Mouse (Mus musculus) brain, embryonic 14.5 days (tissue): ENCODE data around the gene Map2k3. TPM values are rescaled to one million over a fixed set of nuclear protein-coding genes. Genes with fewer than 3 reads are reported as not detected.

Source experiments
- DNase-seq: peaks from one replicate; pipeline ENCODE4 v3.0.0-alpha.2; 2011; ENCODE audit warnings: low read depth
- CTCF ChIP-seq: fragments of 200-500 bp; IDR thresholded peaks from 2 replicates; pipeline ENCODE4 v1.5.1; 2012; ENCODE audit warnings: inconsistent platforms, mild to moderate bottlenecking, moderate library complexity, borderline replicate concordance; ENCODE audit not compliant: insufficient read depth, insufficient read length; ENCODE audit errors: extremely low read depth
- POLR2A ChIP-seq: fragments of 200-500 bp; IDR thresholded peaks from 2 replicates; pipeline ENCODE4 v1.6.1; 2012; ENCODE audit warnings: mild to moderate bottlenecking, inconsistent platforms, borderline replicate concordance; ENCODE audit not compliant: poor library complexity, insufficient read depth, insufficient read length, severe bottlenecking; ENCODE audit errors: extremely low read depth
- polyA plus RNA-seq: library from polyadenylated mRNA; depleted of rRNA; stranded (reverse); fragments of >200 nt; gene quantifications from 2 replicates; pipeline ENCODE4 v1.2.3, GENCODE M21; 2012

Map2k3 gene
- polyA plus RNA-seq, 1 experiment = 17.3 TPM

DNA sequence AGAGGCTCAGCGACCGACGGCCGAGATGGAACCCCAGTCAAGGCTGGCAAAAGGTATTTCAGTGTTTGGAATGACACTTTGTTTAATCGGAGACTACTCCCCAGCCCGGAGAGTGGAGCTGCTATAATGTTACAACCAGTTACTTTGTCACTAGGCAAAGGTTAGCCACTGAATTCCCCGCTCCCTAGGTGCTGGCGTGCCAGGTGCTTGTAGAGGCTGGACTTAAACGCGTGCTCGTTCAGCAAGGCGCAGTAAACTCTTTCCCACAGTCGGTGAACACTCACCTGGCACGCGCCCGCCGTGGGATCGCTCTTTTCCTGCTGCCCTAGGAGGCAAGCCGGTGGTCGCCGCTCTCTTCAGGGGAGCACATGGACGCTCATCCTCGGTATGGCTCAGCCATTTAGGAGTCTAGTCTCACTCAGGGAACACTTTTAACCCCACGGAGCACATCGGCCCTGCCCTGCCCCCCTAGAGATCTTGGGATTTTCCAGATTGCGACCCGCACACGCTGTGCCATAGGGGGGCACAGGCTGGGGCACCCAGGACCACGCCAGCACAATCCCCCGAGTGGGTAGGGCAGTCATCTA lies 458 bp upstream of the Map2k3 start:
- DNase-seq = no peak
- TF ChIP-seq CTCF (no peak), POLR2A (no peak)

DNA sequence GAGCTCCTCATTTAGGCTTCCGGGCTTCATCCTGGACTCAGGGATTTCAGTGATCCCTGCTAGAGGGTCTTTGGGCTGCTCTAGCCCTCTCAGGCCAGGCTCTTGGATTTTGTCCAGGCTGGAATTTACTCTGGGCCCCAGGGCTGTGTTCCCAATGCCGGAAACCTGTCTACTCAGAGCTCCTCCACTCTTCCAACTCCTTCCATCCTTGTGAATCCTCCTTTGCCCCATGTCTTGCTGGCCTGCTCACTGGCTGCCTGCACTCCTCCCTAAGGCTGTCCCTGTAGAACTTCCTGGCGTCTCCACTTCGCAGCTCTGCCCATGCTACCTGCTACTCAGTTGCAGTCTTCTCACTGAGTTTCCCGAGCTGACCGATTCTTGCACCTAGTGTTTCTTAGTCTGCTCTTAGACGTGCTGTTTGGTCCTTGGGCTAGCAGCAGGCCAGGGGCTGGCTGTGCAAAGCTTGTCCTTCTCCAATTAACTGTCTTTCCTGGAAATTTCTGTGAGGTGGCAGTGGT lies 729 bp downstream of the Map2k3 start:
- DNase-seq = no peak
- TF ChIP-seq CTCF (no peak), POLR2A (no peak)

DNA sequence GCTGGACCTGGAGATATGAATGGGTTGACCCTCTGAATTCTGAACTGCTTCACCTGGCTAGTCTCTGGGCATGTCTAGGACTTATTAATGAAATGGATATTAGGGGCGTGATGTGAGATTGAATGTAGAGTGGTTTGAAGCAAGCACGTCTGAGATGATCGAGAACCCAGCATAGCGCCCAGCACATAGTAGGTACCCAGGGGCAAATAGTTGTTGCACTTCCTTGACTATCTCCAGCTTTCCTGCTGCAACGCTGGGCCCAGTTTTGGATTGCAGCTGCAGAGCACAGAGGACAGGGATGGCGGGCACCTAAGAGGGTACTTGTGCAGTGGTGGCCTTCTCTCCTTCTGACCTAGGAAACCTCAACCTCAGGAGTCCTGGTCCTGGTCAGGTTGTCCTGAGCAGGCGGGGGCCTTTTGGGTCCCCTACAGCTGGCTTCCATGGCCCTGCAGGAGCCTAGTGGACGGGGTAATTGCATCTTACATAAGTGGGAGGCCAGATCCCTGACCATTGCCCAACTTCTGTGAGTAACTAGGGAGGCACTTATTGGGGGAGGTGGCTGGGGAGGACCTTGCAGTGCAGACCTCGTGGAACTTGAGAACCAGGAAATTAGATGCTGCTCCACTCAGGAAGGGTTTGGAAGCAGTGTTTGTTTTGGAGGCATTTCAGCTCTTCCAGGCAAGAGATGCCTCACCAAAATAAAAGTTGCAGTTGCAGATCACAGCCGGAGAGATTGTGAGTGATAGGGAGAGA lies 1.5 kb downstream of the Map2k3 start:
- no peak for DNase-seq
- TF ChIP-seq POLR2A (no peak), CTCF (no peak)

DNA sequence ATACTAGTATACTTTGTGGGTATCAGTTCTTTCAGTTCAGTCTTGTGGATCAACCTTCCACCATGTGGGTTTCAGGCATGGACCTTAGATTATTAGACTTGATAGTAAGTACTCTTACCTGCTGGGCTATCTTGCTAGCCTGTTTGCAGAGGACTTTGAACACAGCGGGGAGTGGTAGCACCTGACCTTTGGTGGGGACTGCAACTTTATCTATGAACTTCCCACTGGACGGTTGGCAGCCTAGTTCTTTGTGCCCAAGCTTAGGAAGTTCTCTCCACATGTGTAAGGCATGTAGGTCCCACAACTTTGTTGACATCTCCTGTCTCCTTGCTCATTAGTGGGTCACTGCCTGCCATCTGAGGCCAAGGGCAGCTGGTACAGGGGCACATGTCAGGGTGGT lies 3.0 kb downstream of the Map2k3 start:
- DNase-seq = no peak
- TF ChIP-seq POLR2A (no peak), CTCF (no peak)

DNA sequence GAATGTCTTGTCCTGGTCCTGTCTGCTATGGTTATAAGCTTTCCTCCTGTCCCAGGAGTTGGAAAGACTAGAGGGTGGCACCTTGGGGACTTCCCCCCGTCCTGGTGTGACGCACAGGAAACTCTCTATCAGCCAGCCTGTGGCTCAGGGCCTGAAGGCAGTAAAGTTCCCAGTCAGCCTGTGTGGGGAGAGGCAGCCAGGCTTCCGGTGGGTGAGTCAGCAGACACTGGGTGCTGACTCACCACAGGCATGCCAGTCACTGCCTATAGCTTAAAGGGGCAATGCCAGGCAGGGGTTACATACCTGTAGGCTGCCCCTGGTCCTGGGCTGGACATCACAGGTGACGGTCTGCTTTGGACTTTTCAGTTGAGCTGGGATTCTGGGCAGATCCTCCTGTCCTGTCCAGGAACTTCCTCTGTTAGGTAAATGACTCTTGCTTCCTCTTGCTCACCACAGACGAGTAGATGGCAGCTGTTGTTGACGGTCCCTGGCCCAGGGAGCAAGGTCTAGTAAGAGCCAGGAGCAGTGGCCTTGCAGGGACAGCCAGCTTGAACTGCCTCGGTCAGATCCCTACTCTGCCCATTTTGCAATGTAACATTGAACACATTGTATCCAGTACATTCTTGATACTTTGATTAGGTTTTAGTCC lies 3.6 kb downstream of the Map2k3 start:
- no peak for TF ChIP-seq POLR2A
- TF ChIP-seq CTCF = no peak
- DNase-seq = no peak

DNA sequence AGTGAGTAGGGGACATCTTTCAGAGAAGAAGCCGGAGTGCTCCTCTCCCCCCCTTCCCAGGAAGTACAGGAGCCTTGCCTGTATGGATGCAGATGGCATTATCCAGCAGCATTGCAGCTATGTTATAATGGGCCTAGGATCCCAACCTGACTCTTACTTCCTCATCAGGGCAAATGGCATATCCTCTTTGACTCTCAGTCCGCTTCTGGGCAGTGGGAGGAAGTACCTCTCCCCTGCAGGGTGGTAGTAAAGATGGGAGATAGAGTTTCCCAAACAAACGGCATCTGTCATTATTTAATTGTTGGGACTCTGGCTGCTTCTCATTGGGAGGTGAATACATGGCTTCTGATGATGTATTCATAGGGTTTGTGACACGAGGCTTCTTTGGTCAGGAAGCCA lies 4.1 kb downstream of the Map2k3 start:
- TF ChIP-seq CTCF (no peak), POLR2A (no peak)

DNA sequence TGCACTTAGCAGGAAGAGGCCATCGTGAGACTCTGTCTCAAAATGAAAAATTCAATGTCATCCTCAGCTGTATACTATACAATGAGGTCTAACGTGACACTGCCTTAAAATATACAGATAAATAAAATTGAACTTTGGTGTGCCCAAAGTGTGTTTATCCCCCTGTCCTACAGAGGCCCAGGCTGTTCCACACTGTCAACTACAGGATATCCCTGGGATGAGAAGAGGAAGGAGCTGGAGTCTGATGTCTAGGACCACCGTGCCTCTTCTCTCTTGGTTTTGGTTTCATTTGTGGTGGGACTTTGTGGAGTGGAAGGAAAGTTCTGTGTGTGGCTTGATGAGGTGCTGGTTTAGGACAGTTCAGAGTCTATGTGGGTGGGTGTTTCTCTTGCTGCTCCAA lies 5.8 kb downstream of the Map2k3 start:
- no peak for DNase-seq
- no peak for TF ChIP-seq CTCF
- no peak for TF ChIP-seq POLR2A

More for the DNA sequence above, 4.1 kb downstream of the Map2k3 start:
- DNase-seq = no peak

DNA sequence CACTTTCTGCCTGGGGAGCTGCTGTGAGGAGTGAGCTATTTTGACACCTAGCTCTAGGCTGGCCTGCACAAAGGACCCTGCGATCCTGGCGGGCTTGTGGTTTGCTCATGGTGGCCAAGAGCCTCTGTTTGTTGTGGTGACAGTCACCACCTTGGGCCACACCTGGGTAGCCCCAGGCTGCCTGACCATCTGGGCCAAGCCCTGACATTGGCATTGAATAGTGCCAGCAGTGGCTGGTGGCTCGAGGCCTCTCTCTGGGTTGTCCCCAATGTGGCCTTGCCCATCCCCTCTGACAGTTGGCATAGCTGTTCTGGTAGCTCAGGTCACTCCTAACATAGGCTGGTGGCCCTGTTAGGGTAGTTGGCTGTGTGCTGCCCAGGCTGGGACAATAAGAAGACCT lies 7.7 kb downstream of the Map2k3 start:
- TF ChIP-seq POLR2A (no peak), CTCF (no peak)
- no peak for DNase-seq

DNA sequence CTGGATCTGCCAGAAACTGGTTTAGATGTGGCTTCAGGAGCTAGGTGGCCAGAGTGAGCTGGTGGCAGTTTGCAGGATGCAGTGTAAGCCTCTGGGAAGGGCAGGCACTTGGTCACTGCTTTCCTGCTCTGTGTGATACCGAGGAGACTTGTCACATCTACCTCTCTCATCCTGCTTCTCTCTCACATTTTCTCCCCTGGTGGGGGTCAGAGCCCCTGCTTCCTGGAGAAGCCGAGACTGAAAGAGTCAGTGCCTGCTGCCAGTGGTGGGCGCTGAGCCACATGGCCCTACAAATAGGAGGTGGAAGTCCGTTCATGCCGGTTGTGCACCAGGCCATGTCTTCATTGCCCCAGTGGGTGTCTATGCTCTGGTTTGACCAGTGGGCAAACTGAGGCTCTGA lies 8.7 kb downstream of the Map2k3 start:
- no peak for DNase-seq
- TF ChIP-seq CTCF (no peak), POLR2A (no peak)

DNA sequence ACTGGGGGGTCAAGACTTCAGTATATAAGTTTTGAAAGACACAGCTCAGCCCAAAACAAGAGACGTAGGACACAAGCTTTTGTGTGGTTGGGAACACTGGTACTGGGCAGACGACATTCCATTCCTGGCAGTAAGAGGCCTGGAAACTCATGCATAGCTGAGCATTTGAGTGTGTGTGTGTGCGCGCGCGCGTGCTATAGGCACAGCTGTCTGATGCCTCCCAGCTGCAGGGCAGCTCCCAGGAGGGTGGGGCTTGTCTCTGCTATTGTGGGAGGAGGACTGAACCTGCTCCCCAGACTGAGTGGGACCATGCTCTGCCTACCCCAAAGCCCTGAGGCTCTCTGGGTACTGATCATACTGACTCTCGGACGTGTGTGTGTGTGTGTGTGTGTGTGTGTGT lies 9.5 kb downstream of the Map2k3 start:
- peak; percentile 43 for DNase-seq
- TF ChIP-seq CTCF (no peak), POLR2A (no peak)

DNA sequence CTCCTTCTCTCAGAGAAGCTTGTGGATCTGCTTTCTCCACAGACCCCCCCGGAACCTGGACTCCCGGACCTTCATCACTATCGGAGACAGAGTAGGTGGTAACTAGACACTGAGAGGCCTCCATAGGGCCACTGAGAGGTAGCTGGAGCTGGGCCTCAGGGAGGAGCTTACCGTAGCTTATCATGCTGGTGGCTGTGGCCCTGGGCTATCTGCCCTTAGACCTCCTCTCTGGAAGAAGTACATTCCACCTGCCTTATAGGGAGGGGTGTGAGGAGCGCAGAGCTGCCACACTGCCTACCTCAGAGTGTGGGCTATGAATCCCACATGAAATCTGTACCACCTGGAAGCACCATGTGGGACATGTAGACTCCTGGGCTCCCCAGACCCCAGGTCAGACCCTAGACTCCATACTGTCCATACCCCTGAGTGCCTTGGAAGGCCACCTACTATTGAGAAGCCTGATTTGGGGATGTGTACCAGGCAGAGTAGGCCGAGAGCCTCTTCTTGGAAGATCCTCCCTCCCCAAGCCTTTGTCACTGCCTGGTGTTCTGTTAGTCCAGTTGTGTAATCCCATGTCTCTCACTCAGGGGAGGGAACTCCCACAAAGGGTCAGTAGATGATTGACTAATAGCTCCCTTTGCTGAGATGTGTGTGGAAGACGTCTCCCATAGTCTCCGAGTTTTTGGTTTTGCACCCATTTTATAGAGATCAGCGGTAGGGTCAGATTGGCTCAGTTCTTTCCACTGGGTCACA lies 10.6 kb downstream of the Map2k3 start:
- no peak for DNase-seq
- TF ChIP-seq CTCF (no peak), POLR2A (no peak)

DNA sequence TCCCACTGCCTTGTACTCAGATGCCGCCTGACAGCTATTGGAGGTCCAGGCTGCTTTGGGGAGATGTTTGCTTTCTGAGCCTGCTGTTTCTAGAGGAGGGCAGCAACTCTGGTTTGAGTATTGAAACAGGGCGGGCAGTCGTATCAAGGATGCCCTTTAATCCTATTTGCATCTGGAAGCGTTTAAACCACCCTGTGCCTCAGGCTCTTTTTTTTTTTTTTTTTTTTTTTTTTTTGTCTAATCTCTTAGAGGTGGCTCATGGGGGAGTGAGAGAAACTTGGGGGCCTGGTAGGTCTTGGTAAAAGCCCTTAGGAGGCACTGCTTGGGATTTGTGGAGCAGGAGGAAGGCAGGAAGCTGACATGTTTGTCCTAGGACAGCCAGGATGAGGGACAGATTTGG lies 13.2 kb downstream of the Map2k3 start:
- TF ChIP-seq POLR2A (no peak), CTCF (no peak)
- no peak for DNase-seq

DNA sequence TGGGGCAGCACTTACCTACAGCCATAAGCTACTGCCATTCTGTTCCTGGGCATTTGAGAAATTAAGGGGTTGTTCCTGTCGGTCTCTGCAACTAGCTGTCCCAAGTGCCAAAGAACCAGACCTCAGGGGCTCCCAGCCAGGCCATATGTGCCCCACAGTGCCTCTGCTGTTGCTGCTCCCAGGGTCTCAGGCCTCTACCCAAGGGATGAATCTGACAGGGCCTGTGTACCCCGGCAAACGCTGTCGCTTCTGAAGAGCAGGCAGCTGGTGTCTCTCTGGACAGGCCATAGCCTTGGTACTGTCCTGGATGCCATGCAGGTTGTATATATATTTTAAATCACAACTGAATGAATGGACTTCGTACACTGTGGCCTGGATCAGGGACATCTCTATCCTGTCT lies 20.1 kb downstream of the Map2k3 start:
- no peak for DNase-seq
- TF ChIP-seq POLR2A = no peak
